Mouse (Mus musculus) ES-Bruce4 (cell line): ENCODE data around the gene Disc1.

Source experiments
- CTCF ChIP-seq: IDR thresholded peaks from one replicate; pipeline ENCODE4 v1.8.1; 2011; ENCODE audit warnings: low read depth, low read length
- EP300 ChIP-seq: IDR thresholded peaks from 2 replicates; pipeline ENCODE4 v1.6.1; 2011; ENCODE audit warnings: low read depth, low read length; ENCODE audit not compliant: insufficient read depth
- POLR2A ChIP-seq: IDR thresholded peaks from one replicate; pipeline ENCODE4 v1.8.1; 2011; ENCODE audit warnings: low read length; ENCODE audit not compliant: insufficient read depth

GRCm38 (mm10) chr8:125198420-125199196, 144.6 kb downstream of the Disc1 start:
- TF ChIP-seq CTCF (no peak), POLR2A (no peak), EP300 (no peak)
